Mouse (Mus musculus) gastrocnemius, adult 8-10 months (tissue): ENCODE measurements around the gene Prkab2. TPM values are rescaled to one million over a fixed set of nuclear protein-coding genes. Genes with fewer than 3 reads are reported as not detected.

Experiments
- DNase-seq, 2 experiments: peaks; one replicate each; pipeline ENCODE4 v3.0.0; 2022; ENCODE audit warnings: low spot score in 2 of 2
- total RNA-seq, 4 experiments: library from RNA; stranded (reverse); gene quantifications; 2 replicates each; pipeline ENCODE4 v1.2.4; 2022

Gene Prkab2
- total RNA-seq, 4 experiments from 2014 or later = 206 to 278 (median 246) TPM

- no peak for DNase-seq
These were observed 8.5 kb upstream of the Prkab2 start for GRCm38 (mm10) chr3:97649469-97649868.

GRCm38 (mm10) chr3:97651604-97652003, 6.4 kb upstream of the Prkab2 start:
- no peak for DNase-seq

- no peak for DNase-seq
These were observed 4.2 kb upstream of the Prkab2 start for GRCm38 (mm10) chr3:97653781-97654180.

GRCm38 (mm10) chr3:97654901-97655300, 3.1 kb upstream of the Prkab2 start:
- DNase-seq = no peak

GRCm38 (mm10) chr3:97658426-97659193, 617 bp downstream of the Prkab2 start:
- peak in 1 of 2 experiments; percentile 77 for DNase-seq

GRCm38 (mm10) chr3:97659746-97660145, 1.8 kb downstream of the Prkab2 start:
- DNase-seq = no peak

GRCm38 (mm10) chr3:97661206-97661605, 3.2 kb downstream of the Prkab2 start:
- no peak for DNase-seq

GRCm38 (mm10) chr3:97665525-97665924, 7.5 kb downstream of the Prkab2 start:
- DNase-seq = no peak

GRCm38 (mm10) chr3:97666154-97666553, 8.2 kb downstream of the Prkab2 start:
- no peak for DNase-seq

- DNase-seq = no peak
These were observed 9.2 kb downstream of the Prkab2 start for GRCm38 (mm10) chr3:97667093-97667675.

- no peak for DNase-seq
These were observed 16.7 kb downstream of the Prkab2 start, which contains the start of gene Gm17651 for GRCm38 (mm10) chr3:97674644-97675110. TSS of gene Gm17651 (minus strand) at chr3:97674694.

GRCm38 (mm10) chr3:97676126-97676525, 18.1 kb downstream of the Prkab2 start:
- DNase-seq = no peak

- DNase-seq = no peak
These were observed 20.4 kb downstream of the Prkab2 start for GRCm38 (mm10) chr3:97678416-97678815.

GRCm38 (mm10) chr3:97680631-97681320, 22.8 kb downstream of the Prkab2 start:
- peak; percentile 61 to 64 for DNase-seq

- peak; percentile 45 to 52 for DNase-seq
These were observed 23.5 kb downstream of the Prkab2 start for GRCm38 (mm10) chr3:97681321-97682158.

- DNase-seq = no peak
These were observed 24.1 kb downstream of the Prkab2 start for GRCm38 (mm10) chr3:97682159-97682502.

GRCm38 (mm10) chr3:97682576-97682975, 24.6 kb downstream of the Prkab2 start:
- DNase-seq = no peak

GRCm38 (mm10) chr3:97683560-97684195, 25.7 kb downstream of the Prkab2 start:
- no peak for DNase-seq

GRCm38 (mm10) chr3:97686372-97687117, 28.6 kb downstream of the Prkab2 start:
- DNase-seq = no peak

GRCm38 (mm10) chr3:97689289-97689688, 31.3 kb downstream of the Prkab2 start:
- DNase-seq = no peak
